8 mouse cellular contexts compared by ENCODE assay signal in genomic region chr10:81135831-81136705, GRCm38 (mm10). TPM values are rescaled to one million over a fixed set of nuclear protein-coding genes. Genes with fewer than 3 reads are reported as not detected.
DNase-seq lines count a peak whose midpoint lies in the region; ATAC-seq and TF ChIP-seq lines count a peak whose summit lies in the region.

No protein-coding gene starts in this region.

- H3K9me3 ChIP-seq in heart, embryonic 11.5 days (replicated peaks; ENCODE audit: control insufficient read depth, low read length): no peaks in the 10 kb centered on the region
- H3K9me3 ChIP-seq in kidney, embryonic 16.5 days (ENCODE audit: low read length): no peaks in the 10 kb centered on the region
- H3K9me3 ChIP-seq in liver, embryonic 15.5 days (replicated peaks): no peaks in the 10 kb centered on the region
- no peaks in the 10 kb centered on the region for H3K9me3 ChIP-seq in neural tube, embryonic 11.5 days (ENCODE audit: control insufficient read depth, low read length)
- no peaks in the 10 kb centered on the region for H3K9me3 ChIP-seq in stomach, embryonic 14.5 days (ENCODE audit: control insufficient read depth, low read depth, low read length)

- peak overlapping the region; percentile 96 for H3K27ac ChIP-seq in bone marrow macrophage, adult 2 months (ENCODE audit: insufficient read depth, low read depth, low read length)
- H3K27ac ChIP-seq in heart, embryonic 11.5 days (ENCODE audit: low read depth, low read length): peak overlapping the region; percentile 94
- peak overlapping the region; percentile 96 for H3K27ac ChIP-seq in kidney, embryonic 16.5 days (ENCODE audit: low read length)
- peak overlapping the region; percentile 99 for H3K27ac ChIP-seq in liver, embryonic 15.5 days (replicated peaks)
- H3K27ac ChIP-seq in neural tube, embryonic 11.5 days (ENCODE audit: low read depth, low read length): peak overlapping the region; percentile 93
- peak overlapping the region; percentile 99 for H3K27ac ChIP-seq in stomach, embryonic 14.5 days (ENCODE audit: low read length)

- ATAC-seq in erythroblast, adult 5-6 weeks (replicated peaks; ENCODE audit: low FRiP score, poor library complexity, severe bottlenecking): peak; percentile 4; the same call in 1 of the 2 replicates
- ATAC-seq in heart, embryonic 11.5 days (replicated peaks; ENCODE audit: insufficient number of reproducible peaks, low FRiP score, low TSS enrichment): peak; percentile 31
- ATAC-seq in kidney, embryonic 16.5 days (ENCODE audit: low FRiP score, low TSS enrichment): peak; percentile 52
- peak; percentile 68 for ATAC-seq in liver, embryonic 15.5 days (ENCODE audit: insufficient read depth)
- no peak; the same call in 1 of the 2 replicates for ATAC-seq in neural tube, embryonic 11.5 days (ENCODE audit: insufficient read depth, low FRiP score, low TSS enrichment)
- peak; percentile 30 for ATAC-seq in stomach, embryonic 14.5 days (ENCODE audit: insufficient number of reproducible peaks, insufficient read depth, low FRiP score, low read depth)

- TF ChIP-seq CTCF in bone marrow macrophage, adult 2 months (IDR thresholded peaks at IDR 0.05; ENCODE audit: low read depth, low read length): no peak

- peaks cover 15% of the 10 kb centered on the region for H3K27me3 ChIP-seq in heart, embryonic 11.5 days (ENCODE audit: control insufficient read depth, insufficient read depth, low read length)
- H3K27me3 ChIP-seq in kidney, embryonic 16.5 days (ENCODE audit: insufficient read depth, low read length): no peaks in the 10 kb centered on the region; the same call in 1 of the 2 replicates
- H3K27me3 ChIP-seq in liver, embryonic 15.5 days: no peaks in the 10 kb centered on the region
- peaks cover 30% of the 10 kb centered on the region for H3K27me3 ChIP-seq in neural tube, embryonic 11.5 days (ENCODE audit: control insufficient read depth, insufficient read depth, low read length)
- peaks cover 4% of the 10 kb centered on the region; the same call in 1 of the 2 replicates for H3K27me3 ChIP-seq in stomach, embryonic 14.5 days (ENCODE audit: control insufficient read depth, insufficient read depth, low read length)

- 0 out of 2 replicates have a peak, but pooled peaks have one; percentile 48 for TF ChIP-seq POLR2A in bone marrow macrophage, adult 2 months (IDR thresholded peaks at IDR 0.05; ENCODE audit: borderline replicate concordance, low read depth, low read length)

- peak overlapping the region; percentile 96 for H3K4me2 ChIP-seq in heart, embryonic 11.5 days
- H3K4me2 ChIP-seq in kidney, embryonic 16.5 days (replicated peaks; ENCODE audit: low read depth, low read length): peak overlapping the region; percentile 86
- H3K4me2 ChIP-seq in liver, embryonic 15.5 days: peak overlapping the region; percentile 95
- H3K4me2 ChIP-seq in neural tube, embryonic 11.5 days (ENCODE audit: low read depth): peak overlapping the region; percentile 100
- H3K4me2 ChIP-seq in stomach, embryonic 14.5 days (replicated peaks; ENCODE audit: low read depth, low read length): peak overlapping the region; percentile 84

- peak overlapping the region; percentile 87 for H3K9ac ChIP-seq in heart, embryonic 11.5 days (ENCODE audit: low read depth, low read length)
- H3K9ac ChIP-seq in kidney, embryonic 16.5 days (replicated peaks; ENCODE audit: low read length): peak overlapping the region; percentile 97
- peak overlapping the region; percentile 99 for H3K9ac ChIP-seq in liver, embryonic 15.5 days
- peak overlapping the region; percentile 89 for H3K9ac ChIP-seq in neural tube, embryonic 11.5 days (ENCODE audit: low read length)
- H3K9ac ChIP-seq in stomach, embryonic 14.5 days (replicated peaks; ENCODE audit: low read depth, low read length): peak overlapping the region; percentile 99

- no peaks in the 10 kb centered on the region for H3K36me3 ChIP-seq in heart, embryonic 11.5 days (ENCODE audit: control insufficient read depth, insufficient read depth, low read length)
- no peaks in the 10 kb centered on the region for H3K36me3 ChIP-seq in kidney, embryonic 16.5 days (ENCODE audit: insufficient read depth, low read length)
- H3K36me3 ChIP-seq in liver, embryonic 15.5 days (replicated peaks): peaks cover 13% of the 10 kb centered on the region
- no peaks in the 10 kb centered on the region for H3K36me3 ChIP-seq in neural tube, embryonic 11.5 days (ENCODE audit: control insufficient read depth, insufficient read depth, low read length)
- H3K36me3 ChIP-seq in stomach, embryonic 14.5 days (ENCODE audit: control insufficient read depth, insufficient read depth, low read length): no peaks in the 10 kb centered on the region

- H3K4me1 ChIP-seq in bone marrow macrophage, adult 2 months (ENCODE audit: control insufficient read depth, insufficient read depth, low read length): peaks cover 24% of the 10 kb centered on the region
- H3K4me1 ChIP-seq in heart, embryonic 11.5 days (ENCODE audit: control insufficient read depth, insufficient read depth, low read length): peaks cover 26% of the 10 kb centered on the region
- H3K4me1 ChIP-seq in kidney, embryonic 16.5 days (ENCODE audit: insufficient read depth, low read length): peaks cover 47% of the 10 kb centered on the region
- H3K4me1 ChIP-seq in liver, embryonic 15.5 days (replicated peaks): peaks cover 61% of the 10 kb centered on the region
- H3K4me1 ChIP-seq in neural tube, embryonic 11.5 days (ENCODE audit: control insufficient read depth, insufficient read depth, low read length): peaks cover 37% of the 10 kb centered on the region
- H3K4me1 ChIP-seq in stomach, embryonic 14.5 days (ENCODE audit: control insufficient read depth, insufficient read depth, low read length): peaks cover 36% of the 10 kb centered on the region

- H3K4me3 ChIP-seq in bone marrow macrophage, adult 2 months (ENCODE audit: insufficient read depth, low read length): peak overlapping the region; percentile 69
- peak overlapping the region; percentile 68 for H3K4me3 ChIP-seq in heart, embryonic 11.5 days (ENCODE audit: low read depth, low read length)
- peak overlapping the region; percentile 77 for H3K4me3 ChIP-seq in kidney, embryonic 16.5 days (ENCODE audit: low read length)
- peak overlapping the region; percentile 86 for H3K4me3 ChIP-seq in liver, embryonic 15.5 days (replicated peaks)
- peak overlapping the region; percentile 88 for H3K4me3 ChIP-seq in neural tube, embryonic 11.5 days (ENCODE audit: low read depth, low read length)
- H3K4me3 ChIP-seq in stomach, embryonic 14.5 days (ENCODE audit: low read depth, low read length): peak overlapping the region; percentile 94

- DNase-seq in A20 (ENCODE audit: low read depth, low spot score): peak; percentile 92
- peak; percentile 75 for DNase-seq in neural tube, embryonic 11.5 days (ENCODE audit: low spot score)

- under 1% methylated on average over 64 of the region's 86 CpGs for WGBS in heart, embryonic 11.5 days (ENCODE audit: insufficient replicate concordance)
- under 1% methylated on average over 84 of the region's 86 CpGs for WGBS in kidney, embryonic 16.5 days
- under 1% methylated on average over 86 of the region's 86 CpGs for WGBS in liver, embryonic 15.5 days (ENCODE audit: insufficient replicate concordance)
- WGBS in neural tube, embryonic 11.5 days: under 1% methylated on average over 51 of the region's 86 CpGs
- WGBS in stomach, embryonic 14.5 days: under 1% methylated on average over 71 of the region's 86 CpGs

RNA-seq across cellular contexts. Expression of gene Zbtb7a, which starts 1.0 kb away (rescaled TPM):
- 52.0 and 54.9 TPM in 2 replicates for polyA plus RNA-seq in bone marrow macrophage, adult 2 months (2012; ENCODE audit: insufficient read depth, insufficient read length, missing spikeins)
- total RNA-seq in erythroblast, adult 5-6 weeks (2015; ENCODE audit: low replicate concordance): 11.5 and 13.2 TPM in 2 replicates
- total RNA-seq in erythroblast, adult 5-6 weeks (2017; ENCODE audit: low replicate concordance): 10.1 and 14.2 TPM in 2 replicates
- polyA plus RNA-seq in heart, embryonic 11.5 days (2014; fragmentation: Nextera tagmentation; extraction: Ambion mirVana): 10.6 and 10.8 TPM in 2 replicates
- 24.4 and 25.2 TPM in 2 replicates for polyA plus RNA-seq in kidney, embryonic 16.5 days (2015; fragmentation: Nextera tagmentation; extraction: Ambion mirVana)
- polyA plus RNA-seq in liver, embryonic 15.5 days (2015; fragmentation: Nextera tagmentation; extraction: Ambion mirVana): 47.6 and 56.9 TPM in 2 replicates
- 7.1 and 8.8 TPM in 2 replicates for polyA plus RNA-seq in neural tube, embryonic 11.5 days (2014; fragmentation: Nextera tagmentation; extraction: Ambion mirVana)
- 25.5 and 27.4 TPM in 2 replicates for polyA plus RNA-seq in stomach, embryonic 14.5 days (2014; fragmentation: Nextera tagmentation; extraction: Ambion mirVana)

RNA-seq across cellular contexts. Expression of gene Map2k2, which starts 30.4 kb away (rescaled TPM):
- 71.4 and 77.6 TPM in 2 replicates for polyA plus RNA-seq in bone marrow macrophage, adult 2 months (2012; ENCODE audit: insufficient read depth, insufficient read length, missing spikeins)
- total RNA-seq in erythroblast, adult 5-6 weeks (2015; ENCODE audit: low replicate concordance): 22.2 and 31.5 TPM in 2 replicates
- 34.2 and 49.9 TPM in 2 replicates for total RNA-seq in erythroblast, adult 5-6 weeks (2017; ENCODE audit: low replicate concordance)
- polyA plus RNA-seq in heart, embryonic 11.5 days (2014; fragmentation: Nextera tagmentation; extraction: Ambion mirVana): 153 and 154 TPM in 2 replicates
- polyA plus RNA-seq in kidney, embryonic 16.5 days (2015; fragmentation: Nextera tagmentation; extraction: Ambion mirVana): 195 and 207 TPM in 2 replicates
- polyA plus RNA-seq in liver, embryonic 15.5 days (2015; fragmentation: Nextera tagmentation; extraction: Ambion mirVana): 111 and 117 TPM in 2 replicates
- polyA plus RNA-seq in neural tube, embryonic 11.5 days (2014; fragmentation: Nextera tagmentation; extraction: Ambion mirVana): 212 and 240 TPM in 2 replicates
- 164 and 167 TPM in 2 replicates for polyA plus RNA-seq in stomach, embryonic 14.5 days (2014; fragmentation: Nextera tagmentation; extraction: Ambion mirVana)

RNA-seq across cellular contexts. Expression of gene Pias4, which starts 31.7 kb away (rescaled TPM):
- polyA plus RNA-seq in bone marrow macrophage, adult 2 months (2012; ENCODE audit: insufficient read depth, insufficient read length, missing spikeins): 21.9 and 28.2 TPM in 2 replicates
- 4.4 and 11.3 TPM in 2 replicates for total RNA-seq in erythroblast, adult 5-6 weeks (2015; ENCODE audit: low replicate concordance)
- 12.3 and 19.3 TPM in 2 replicates for total RNA-seq in erythroblast, adult 5-6 weeks (2017; ENCODE audit: low replicate concordance)
- polyA plus RNA-seq in heart, embryonic 11.5 days (2014; fragmentation: Nextera tagmentation; extraction: Ambion mirVana): 39.4 and 39.7 TPM in 2 replicates
- polyA plus RNA-seq in kidney, embryonic 16.5 days (2015; fragmentation: Nextera tagmentation; extraction: Ambion mirVana): 51.0 and 56.2 TPM in 2 replicates
- polyA plus RNA-seq in liver, embryonic 15.5 days (2015; fragmentation: Nextera tagmentation; extraction: Ambion mirVana): 26.0 and 32.6 TPM in 2 replicates
- polyA plus RNA-seq in neural tube, embryonic 11.5 days (2014; fragmentation: Nextera tagmentation; extraction: Ambion mirVana): 68.3 and 68.4 TPM in 2 replicates
- 32.7 and 40.9 TPM in 2 replicates for polyA plus RNA-seq in stomach, embryonic 14.5 days (2014; fragmentation: Nextera tagmentation; extraction: Ambion mirVana)

RNA-seq across cellular contexts. Expression of gene Creb3l3, which starts 37.4 kb away (rescaled TPM):
- polyA plus RNA-seq in bone marrow macrophage, adult 2 months (2012; ENCODE audit: insufficient read depth, insufficient read length, missing spikeins): 1.3 TPM in 2 replicates
- not detected in 2 replicates for total RNA-seq in erythroblast, adult 5-6 weeks (2015; ENCODE audit: low replicate concordance)
- total RNA-seq in erythroblast, adult 5-6 weeks (2017; ENCODE audit: low replicate concordance): not detected in 2 replicates
- polyA plus RNA-seq in heart, embryonic 11.5 days (2014; fragmentation: Nextera tagmentation; extraction: Ambion mirVana): 0.37 and 1.0 TPM in 2 replicates
- polyA plus RNA-seq in kidney, embryonic 16.5 days (2015; fragmentation: Nextera tagmentation; extraction: Ambion mirVana): 0.24 and 0.29 TPM in 2 replicates
- 32.9 and 36.3 TPM in 2 replicates for polyA plus RNA-seq in liver, embryonic 15.5 days (2015; fragmentation: Nextera tagmentation; extraction: Ambion mirVana)
- 0.11 and 0.70 TPM in 2 replicates for polyA plus RNA-seq in neural tube, embryonic 11.5 days (2014; fragmentation: Nextera tagmentation; extraction: Ambion mirVana)
- polyA plus RNA-seq in stomach, embryonic 14.5 days (2014; fragmentation: Nextera tagmentation; extraction: Ambion mirVana): 0.22 and 0.56 TPM in 2 replicates

RNA-seq across cellular contexts. Expression of gene Eef2, which starts 40.4 kb away (rescaled TPM):
- polyA plus RNA-seq in bone marrow macrophage, adult 2 months (2012; ENCODE audit: insufficient read depth, insufficient read length, missing spikeins): 877 and 1,003 TPM in 2 replicates
- 227 and 267 TPM in 2 replicates for total RNA-seq in erythroblast, adult 5-6 weeks (2015; ENCODE audit: low replicate concordance)
- total RNA-seq in erythroblast, adult 5-6 weeks (2017; ENCODE audit: low replicate concordance): 388 and 458 TPM in 2 replicates
- polyA plus RNA-seq in heart, embryonic 11.5 days (2014; fragmentation: Nextera tagmentation; extraction: Ambion mirVana): 313 and 338 TPM in 2 replicates
- polyA plus RNA-seq in kidney, embryonic 16.5 days (2015; fragmentation: Nextera tagmentation; extraction: Ambion mirVana): 663 and 672 TPM in 2 replicates
- 270 and 306 TPM in 2 replicates for polyA plus RNA-seq in liver, embryonic 15.5 days (2015; fragmentation: Nextera tagmentation; extraction: Ambion mirVana)
- 463 and 504 TPM in 2 replicates for polyA plus RNA-seq in neural tube, embryonic 11.5 days (2014; fragmentation: Nextera tagmentation; extraction: Ambion mirVana)
- polyA plus RNA-seq in stomach, embryonic 14.5 days (2014; fragmentation: Nextera tagmentation; extraction: Ambion mirVana): 416 and 434 TPM in 2 replicates
